Mouse (Mus musculus) C2C12 (cell line): Measurements from ENCODE around the gene Tomm20.

Source experiments
- CEBPB ChIP-seq: IDR thresholded peaks from one replicate; pipeline ENCODE4 v1.6.1; 2011; ENCODE audit warnings: low read depth, mild to moderate bottlenecking, control low read depth, moderate library complexity
- CTCF ChIP-seq: IDR thresholded peaks from one replicate; pipeline ENCODE4 v1.5.1; 2011; ENCODE audit not compliant: control insufficient read depth, insufficient read depth, insufficient read length
- FOSL1 ChIP-seq: IDR thresholded peaks from one replicate; pipeline ENCODE4 v1.8.0; 2011; ENCODE audit warnings: mild to moderate bottlenecking, low read length; ENCODE audit not compliant: poor library complexity, insufficient read depth, severe bottlenecking
- MAX ChIP-seq: IDR thresholded peaks from one replicate; pipeline ENCODE4 v1.6.1; 2011; ENCODE audit warnings: mild to moderate bottlenecking, control low read depth
- MYOD1 ChIP-seq: IDR thresholded peaks from one replicate; pipeline ENCODE4 v1.6.1; 2011; ENCODE audit warnings: low read depth; ENCODE audit not compliant: control insufficient read depth, insufficient read length
- MYOG ChIP-seq: IDR thresholded peaks from one replicate; pipeline ENCODE4 v1.6.1; 2011; ENCODE audit not compliant: control insufficient read depth, insufficient read length; ENCODE audit errors: extremely low read depth
- USF1 ChIP-seq: IDR thresholded peaks from one replicate; pipeline ENCODE4 v1.6.1; 2011; ENCODE audit warnings: low read depth, mild to moderate bottlenecking, control low read depth, moderate library complexity

- TF ChIP-seq CTCF = no peak
- no peak for TF ChIP-seq CEBPB
- no peak for TF ChIP-seq MYOG
- no peak for TF ChIP-seq MAX
- no peak for TF ChIP-seq USF1
- TF ChIP-seq FOSL1 = no peak
- TF ChIP-seq MYOD1 = no peak
These were observed 28.9 kb upstream of the Tomm20 start for GRCm38 (mm10) chr8:126974511-126974910.
